Mouse (Mus musculus) MEL (cell line): ENCODE data around the gene Cd63. TPM values are rescaled to one million over a fixed set of nuclear protein-coding genes. Genes with fewer than 3 reads are reported as not detected.

Experiments used
- DNase-seq: peaks from one replicate; pipeline ENCODE4 v3.0.0; 2011; ENCODE audit warnings: low read depth, low spot score
- H3K27ac ChIP-seq: 2 replicates; pipeline ENCODE4 v1.5.1; 2012; ENCODE audit warnings: low read depth, mild to moderate bottlenecking, control low read depth, low read length, moderate library complexity; ENCODE audit not compliant: control insufficient read depth
- H3K27me3 ChIP-seq, 2 experiments: fragments of 150-350 bp in 1 of 2; sonication (generic) in 1 of 2; 2 replicates each; pipeline ENCODE4 v1.6.1; 2012; ENCODE audit warnings: low read length in 2 of 2, mild to moderate bottlenecking in 2 of 2, improper control_type of control experiment in 1 of 2, moderate library complexity in 1 of 2; ENCODE audit not compliant: insufficient read depth in 2 of 2, control insufficient read depth in 1 of 2
- H3K36me3 ChIP-seq, 2 experiments: 2 replicates each; pipeline ENCODE4 v1.6.1; 2012 to 2014; ENCODE audit warnings: low read length in 2 of 2, improper control_type of control experiment in 1 of 2, inconsistent platforms in 1 of 2, mild to moderate bottlenecking in 1 of 2; ENCODE audit not compliant: insufficient read depth in 2 of 2, control insufficient read depth in 1 of 2
- H3K4me1 ChIP-seq, 2 experiments: fragments of 150-350 bp in 1 of 2; sonication (generic) in 1 of 2; 2 replicates each; pipeline ENCODE4 v1.6.1; 2012; ENCODE audit warnings: low read length in 2 of 2, improper control_type of control experiment in 1 of 2, mild to moderate bottlenecking in 1 of 2; ENCODE audit not compliant: insufficient read depth in 2 of 2, control insufficient read depth in 1 of 2
- H3K4me3 ChIP-seq, 2 experiments: fragments of 150-350 bp in 1 of 2; sonication (generic) in 1 of 2; 2 replicates each; pipeline ENCODE4 v1.5.1; 2012; ENCODE audit warnings: low read depth in 2 of 2, low read length in 2 of 2, mild to moderate bottlenecking in 2 of 2, moderate library complexity in 2 of 2, control low read depth in 1 of 2, improper control_type of control experiment in 1 of 2; ENCODE audit not compliant: control insufficient read depth in 1 of 2, insufficient read depth in 1 of 2
- H3K79me2 ChIP-seq: 2 replicates; pipeline ENCODE4 v1.6.1; 2012; ENCODE audit warnings: mild to moderate bottlenecking, low read length, moderate library complexity; ENCODE audit not compliant: control insufficient read depth, poor library complexity, insufficient read depth
- H3K9ac ChIP-seq: 2 replicates; pipeline ENCODE4 v1.6.1; 2012; ENCODE audit warnings: low read depth, mild to moderate bottlenecking, control low read depth, low read length, moderate library complexity; ENCODE audit not compliant: control insufficient read depth, poor library complexity, severe bottlenecking
- H3K9me3 ChIP-seq: fragments of 150-350 bp; sonication (generic); replicated peaks from 2 replicates; pipeline ENCODE4 v1.6.1; 2012; ENCODE audit warnings: mild to moderate bottlenecking, low read length, improper control_type of control experiment, moderate library complexity; ENCODE audit not compliant: insufficient read depth
- BHLHE40 ChIP-seq: IDR thresholded peaks from 2 replicates; pipeline ENCODE4 v1.6.1; 2012; ENCODE audit warnings: low read depth, mild to moderate bottlenecking, inconsistent platforms, low read length, improper control_type of control experiment, borderline replicate concordance
- CHD2 ChIP-seq: IDR thresholded peaks from 2 replicates; pipeline ENCODE4 v1.6.1; 2011; ENCODE audit warnings: low read length, improper control_type of control experiment
- E2F4 ChIP-seq: IDR thresholded peaks from 2 replicates; pipeline ENCODE4 v1.6.1; 2011; ENCODE audit warnings: low read depth, low read length, improper control_type of control experiment, borderline replicate concordance
- ETS1 ChIP-seq: IDR thresholded peaks from 2 replicates; pipeline ENCODE4 v1.6.1; 2012; ENCODE audit warnings: low read depth, mild to moderate bottlenecking, inconsistent platforms, low read length, improper control_type of control experiment, moderate library complexity
- GABPA ChIP-seq: IDR thresholded peaks from 2 replicates; pipeline ENCODE4 v1.6.1; 2012; ENCODE audit warnings: low read depth, mild to moderate bottlenecking, inconsistent platforms, low read length, improper control_type of control experiment, moderate library complexity
- JUND ChIP-seq: IDR thresholded peaks from 2 replicates; pipeline ENCODE4 v1.6.1; 2011; ENCODE audit warnings: low read depth, mild to moderate bottlenecking, improper control_type of control experiment, low read length
- KAT2A ChIP-seq: conservative IDR thresholded peaks from 2 replicates; pipeline ENCODE4 v1.6.1; 2012; ENCODE audit warnings: low read depth, low read length, improper control_type of control experiment, inconsistent platforms
- MAX ChIP-seq: IDR thresholded peaks from 2 replicates; pipeline ENCODE4 v1.6.1; 2011; ENCODE audit warnings: low read length, improper control_type of control experiment
- MAZ ChIP-seq: IDR thresholded peaks from 2 replicates; pipeline ENCODE4 v1.6.1; 2012; ENCODE audit warnings: low read depth, mild to moderate bottlenecking, inconsistent platforms, low read length, improper control_type of control experiment
- MXI1 ChIP-seq: IDR thresholded peaks from 2 replicates; pipeline ENCODE4 v1.6.1; 2011; ENCODE audit warnings: mild to moderate bottlenecking, low read depth, low read length, improper control_type of control experiment
- MYB ChIP-seq: IDR thresholded peaks from 2 replicates; pipeline ENCODE4 v1.6.1; 2011; ENCODE audit warnings: mild to moderate bottlenecking, low read depth, low read length, improper control_type of control experiment
- MYC ChIP-seq: IDR thresholded peaks from 2 replicates; pipeline ENCODE4 v1.6.1; 2011; ENCODE audit warnings: low read depth, mild to moderate bottlenecking, low read length, improper control_type of control experiment, moderate library complexity
- POLR2AphosphoS2 ChIP-seq: IDR thresholded peaks from 2 replicates; pipeline ENCODE4 v1.6.1; 2011; ENCODE audit warnings: low read length, improper control_type of control experiment
- POLR2AphosphoS5 ChIP-seq: IDR thresholded peaks from 2 replicates; pipeline ENCODE4 v1.6.1; 2012; ENCODE audit warnings: low read depth, borderline replicate concordance, mild to moderate bottlenecking, inconsistent platforms, low read length, moderate library complexity, mixed read lengths
- RAD21 ChIP-seq: IDR thresholded peaks from 2 replicates; pipeline ENCODE4 v1.6.1; 2011; ENCODE audit warnings: mild to moderate bottlenecking, low read depth, low read length, improper control_type of control experiment
- RCOR1 ChIP-seq: IDR thresholded peaks from 2 replicates; pipeline ENCODE4 v1.6.1; 2012; ENCODE audit warnings: low read depth, mild to moderate bottlenecking, inconsistent platforms, low read length, improper control_type of control experiment
- SIN3A ChIP-seq: IDR thresholded peaks from 2 replicates; pipeline ENCODE4 v1.6.1; 2012; ENCODE audit warnings: low read length, improper control_type of control experiment, inconsistent platforms
- SMC3 ChIP-seq: IDR thresholded peaks from 2 replicates; pipeline ENCODE4 v1.6.1; 2011; ENCODE audit warnings: low read depth, low read length, improper control_type of control experiment
- TAL1 ChIP-seq: IDR thresholded peaks from 2 replicates; pipeline ENCODE4 v1.6.1; 2012; ENCODE audit warnings: mild to moderate bottlenecking, inconsistent platforms, low read length, moderate library complexity, mixed read lengths
- USF1 ChIP-seq: IDR thresholded peaks from 2 replicates; pipeline ENCODE4 v1.6.1; 2014; ENCODE audit warnings: low read depth, mild to moderate bottlenecking, inconsistent platforms, low read length, improper control_type of control experiment, moderate library complexity
- USF2 ChIP-seq, 2 experiments: IDR thresholded peaks; 2 replicates each; pipeline ENCODE4 v1.6.1; 2011 to 2012; ENCODE audit warnings: improper control_type of control experiment in 2 of 2, low read length in 2 of 2, borderline replicate concordance in 1 of 2, inconsistent platforms in 1 of 2, low read depth in 1 of 2, mild to moderate bottlenecking in 1 of 2; ENCODE audit not compliant: insufficient read depth in 1 of 2
- ZKSCAN1 ChIP-seq: IDR thresholded peaks from 2 replicates; pipeline ENCODE4 v1.6.1; 2012; ENCODE audit warnings: low read depth, mild to moderate bottlenecking, inconsistent platforms, low read length, improper control_type of control experiment, moderate library complexity
- ZMIZ1 ChIP-seq: IDR thresholded peaks from 2 replicates; pipeline ENCODE4 v1.6.1; 2012; ENCODE audit warnings: low read depth, mild to moderate bottlenecking, inconsistent platforms, low read length, improper control_type of control experiment, moderate library complexity
- polyA plus RNA-seq, 2 experiments: library from polyadenylated mRNA; stranded (reverse) in 1 of 2; unstranded in 1 of 2; fragments of >175 nt in 1 of 2; fragments of >200 nt in 1 of 2; gene quantifications; 2 replicates each; pipeline versions ENCODE4 v1.2.1 to v1.2.4; 2012; ENCODE audit warnings: low replicate concordance in 2 of 2, low read depth in 1 of 2; ENCODE audit not compliant: insufficient read length in 2 of 2, insufficient read depth in 1 of 2, missing spikeins in 1 of 2
- total RNA-seq: library from RNA; depleted of rRNA; stranded (reverse); fragments of 300-350 nt; gene quantifications from 2 replicates; pipeline ENCODE4 v1.2.3, GENCODE M21; 2012

Cd63 gene
- total and polyA plus RNA-seq, 3 experiments, result 0.46 to 0.64 TPM; not detected in 1

GRCm38 (mm10) chr10:128920736-128921161, 20.0 kb downstream of the Cd63 start:
- Histone ChIP-seq H3K9ac (no peak overlapping the region), H3K27ac (no peak overlapping the region), H3K4me3 (no peak overlapping the region), H3K4me1 (peaks cover 0 to 20% of the 10 kb centered on the region in 2 experiments; a peak in 3 of 4 replicates), H3K79me2 (peaks cover 3% of the 10 kb centered on the region; the same call in 1 of the 2 replicates), H3K36me3 (peaks cover 0 to 2% of the 10 kb centered on the region in 2 experiments; a peak in 1 of 4 replicates), H3K9me3 (no peaks in the 10 kb centered on the region), H3K27me3 (no peaks in the 10 kb centered on the region)
- TF ChIP-seq JUND (no peak), CHD2 (no peak), MYB (no peak), USF2 (IDR thresholded peaks at IDR 0.05; ENCODE audit: borderline replicate concordance in 1 of 2, insufficient read depth in 1 of 2, low read depth in 1 of 2, low read length in 2 of 2) (no peak), MXI1 (no peak), ZKSCAN1 (no peak)
- DNase-seq, result no peak

DNA sequence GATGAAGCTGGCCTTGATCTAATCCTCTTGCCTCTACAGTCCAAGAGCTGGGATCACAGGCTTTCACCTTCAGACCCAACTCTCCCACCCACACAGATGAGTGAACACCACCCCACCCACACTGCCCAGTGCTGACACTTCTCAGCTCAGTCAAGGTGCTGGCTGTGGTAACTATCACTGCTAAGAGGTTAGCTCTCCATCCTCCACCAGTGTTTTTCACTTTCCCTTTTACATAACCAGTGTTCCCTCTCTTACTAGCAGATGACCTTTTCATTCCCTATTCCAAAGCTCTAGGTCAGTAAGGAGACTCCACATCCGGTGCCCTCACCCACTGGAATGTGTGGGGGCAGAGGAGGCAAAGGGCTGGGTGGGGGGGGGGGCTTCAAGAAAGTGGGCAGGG, 20.5 kb downstream of the Cd63 start:
- Histone ChIP-seq H3K9me3 (no peaks in the 10 kb centered on the region), H3K36me3 (peaks cover 0 to 2% of the 10 kb centered on the region in 2 experiments; a peak in 1 of 4 replicates), H3K79me2 (peaks cover 3% of the 10 kb centered on the region; the same call in 1 of the 2 replicates), H3K27ac (no peak overlapping the region), H3K4me1 (peaks cover 0 to 20% of the 10 kb centered on the region in 2 experiments; a peak in 3 of 4 replicates), H3K9ac (no peak overlapping the region)
- TF ChIP-seq MAZ (no peak), RCOR1 (no peak), USF1 (no peak), SIN3A (no peak), MYB (no peak), ZMIZ1 (no peak)
- TF ChIP-seq, all 39 proteins: peak for 0
- Histone ChIP-seq H3K4me3 (no peak overlapping the region), H3K27me3 (no peaks in the 10 kb centered on the region)
- DNase-seq, result no peak

- Histone ChIP-seq H3K36me3 (peaks cover 0 to 2% of the 10 kb centered on the region in 2 experiments; a peak in 1 of 4 replicates), H3K79me2 (peaks cover 3% of the 10 kb centered on the region; the same call in 1 of the 2 replicates), H3K4me1 (peaks cover 0 to 20% of the 10 kb centered on the region in 2 experiments; a peak in 3 of 4 replicates), H3K27ac (no peak overlapping the region), H3K27me3 (no peaks in the 10 kb centered on the region), H3K9me3 (no peaks in the 10 kb centered on the region), H3K4me3 (peak overlapping the region; percentile 65 to 79), H3K9ac (peak overlapping the region; percentile 71)
- DNase-seq, result no peak
- TF ChIP-seq MAX (no peak), ETS1 (no peak), POLR2AphosphoS2 (no peak), POLR2AphosphoS5 (no peak), ZMIZ1 (no peak), SMC3 (no peak), ZKSCAN1 (no peak), KAT2A (no peak), RCOR1 (no peak), GABPA (no peak), MXI1 (no peak), E2F4 (no peak), MYC (no peak), TAL1 (no peak), BHLHE40 (no peak), RAD21 (no peak), SIN3A (no peak)
Measured at GRCm38 (mm10) chr10:128921883-128922821, 21.4 kb downstream of the Cd63 start.
